Mouse (Mus musculus): ENCODE data around the gene Ccdc170.

DNA sequence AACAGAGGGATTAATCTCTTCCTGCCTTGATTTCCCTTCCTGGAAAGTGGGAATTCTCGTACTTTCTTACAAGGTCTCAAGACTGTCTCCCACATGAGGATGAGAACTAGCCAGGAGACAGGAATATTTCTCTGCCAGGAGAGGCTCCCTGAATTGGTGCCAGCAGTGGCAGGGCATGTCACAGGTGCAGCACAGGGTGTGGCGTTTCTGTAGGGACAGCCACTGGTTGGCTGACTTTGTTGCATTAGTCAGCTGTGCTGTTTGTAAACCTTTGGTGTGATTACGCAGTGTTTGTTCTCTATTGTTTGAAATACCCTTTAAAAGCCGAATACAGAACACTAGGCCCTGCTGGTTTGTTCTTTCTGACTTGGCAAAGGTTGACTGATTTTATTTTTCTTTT is 117.3 kb downstream of the Ccdc170 start:
- no peak for TF ChIP-seq CTCF (conservative IDR thresholded peaks at IDR 0.05; ENCODE audit: low read length)
- no peak for TF ChIP-seq NANOG (IDR thresholded peaks at IDR 0.05; ENCODE audit: borderline replicate concordance, low read length)
- TF ChIP-seq POU5F1 (IDR thresholded peaks at IDR 0.05; ENCODE audit: borderline replicate concordance, low read length), result no peak

Measured in E14TG2a.4 (cell line).